Mouse (Mus musculus): ENCODE measurements around the gene Tgfa. TPM values are rescaled to one million over a fixed set of nuclear protein-coding genes. Genes with fewer than 3 reads are reported as not detected.

Tgfa gene
- polyA plus RNA-seq, 1 experiment from 2014 or later = 4.5 TPM

GRCm38 (mm10) chr6:86275704-86276103 is 80.7 kb downstream of the Tgfa start:
- Histone ChIP-seq H3K27ac (replicated peaks in 1 of 2; ENCODE audit: control insufficient read depth in 1 of 2, insufficient read depth in 1 of 2, low read depth in 2 of 2, low read length in 2 of 2) (no peak overlapping the region), H3K9ac (ENCODE audit: low read length) (no peak overlapping the region), H3K4me1 (ENCODE audit: control insufficient read depth in 2 of 2, insufficient read depth in 2 of 2, low read length in 2 of 2) (no peaks in the 10 kb centered on the region), H3K27me3 (ENCODE audit: control insufficient read depth, insufficient read depth, low read length) (no peaks in the 10 kb centered on the region), H3K9me3 (ENCODE audit: control insufficient read depth, low read length) (peaks cover 4% of the 10 kb centered on the region; the same call in 1 of the 2 replicates), H3K36me3 (ENCODE audit: control insufficient read depth, insufficient read depth, low read length) (no peaks in the 10 kb centered on the region), H3K4me2 (ENCODE audit: low read length) (no peak overlapping the region), H3K4me3 (ENCODE audit: control insufficient read depth in 1 of 2, insufficient read depth in 1 of 2, low read depth in 1 of 2, low read length in 2 of 2) (no peak overlapping the region)
- ATAC-seq (ENCODE audit: insufficient number of reproducible peaks, insufficient read depth, low FRiP score, low read depth) = no peak
- 92% methylated on average over 4 of the region's 4 CpGs for WGBS

GRCm38 (mm10) chr6:86276816-86277215 is 81.8 kb downstream of the Tgfa start:
- no peaks in the 10 kb centered on the region for H3K36me3 ChIP-seq (ENCODE audit: control insufficient read depth, insufficient read depth, low read length)
- no peaks in the 10 kb centered on the region for H3K27me3 ChIP-seq (ENCODE audit: control insufficient read depth, insufficient read depth, low read length)
- 85% methylated on average over 2 of the region's 2 CpGs for WGBS
- no peaks in the 10 kb centered on the region for H3K4me1 ChIP-seq (ENCODE audit: control insufficient read depth in 2 of 2, insufficient read depth in 2 of 2, low read length in 2 of 2)
- no peak overlapping the region for H3K9ac ChIP-seq (ENCODE audit: low read length)
- peaks cover 4% of the 10 kb centered on the region; the same call in 1 of the 2 replicates for H3K9me3 ChIP-seq (ENCODE audit: control insufficient read depth, low read length)
- no peak overlapping the region for H3K4me3 ChIP-seq (ENCODE audit: control insufficient read depth in 1 of 2, insufficient read depth in 1 of 2, low read depth in 1 of 2, low read length in 2 of 2)
- no peak overlapping the region for H3K4me2 ChIP-seq (ENCODE audit: low read length)
- no peak overlapping the region for H3K27ac ChIP-seq (replicated peaks in 1 of 2; ENCODE audit: control insufficient read depth in 1 of 2, insufficient read depth in 1 of 2, low read depth in 2 of 2, low read length in 2 of 2)
- ATAC-seq (ENCODE audit: insufficient number of reproducible peaks, insufficient read depth, low FRiP score, low read depth) = no peak

GRCm38 (mm10) chr6:86277620-86278019 is 82.6 kb downstream of the Tgfa start:
- Histone ChIP-seq H3K36me3 (ENCODE audit: control insufficient read depth, insufficient read depth, low read length) (no peaks in the 10 kb centered on the region), H3K4me3 (ENCODE audit: control insufficient read depth in 1 of 2, insufficient read depth in 1 of 2, low read depth in 1 of 2, low read length in 2 of 2) (no peak overlapping the region), H3K27me3 (ENCODE audit: control insufficient read depth, insufficient read depth, low read length) (no peaks in the 10 kb centered on the region), H3K9me3 (ENCODE audit: control insufficient read depth, low read length) (peaks cover 4% of the 10 kb centered on the region; the same call in 1 of the 2 replicates), H3K27ac (replicated peaks in 1 of 2; ENCODE audit: control insufficient read depth in 1 of 2, insufficient read depth in 1 of 2, low read depth in 2 of 2, low read length in 2 of 2) (no peak overlapping the region), H3K9ac (ENCODE audit: low read length) (no peak overlapping the region), H3K4me1 (ENCODE audit: control insufficient read depth in 2 of 2, insufficient read depth in 2 of 2, low read length in 2 of 2) (no peaks in the 10 kb centered on the region), H3K4me2 (ENCODE audit: low read length) (no peak overlapping the region)
- ATAC-seq (ENCODE audit: insufficient number of reproducible peaks, insufficient read depth, low FRiP score, low read depth) = no peak
- WGBS = 64% methylated on average over 7 of the region's 7 CpGs

- WGBS = 86% methylated on average over 11 of the region's 11 CpGs
- no peaks in the 10 kb centered on the region for H3K4me1 ChIP-seq (ENCODE audit: control insufficient read depth in 2 of 2, insufficient read depth in 2 of 2, low read length in 2 of 2)
- no peak overlapping the region for H3K4me2 ChIP-seq (ENCODE audit: low read length)
- no peaks in the 10 kb centered on the region for H3K27me3 ChIP-seq (ENCODE audit: control insufficient read depth, insufficient read depth, low read length)
- no peak overlapping the region for H3K4me3 ChIP-seq (ENCODE audit: control insufficient read depth in 1 of 2, insufficient read depth in 1 of 2, low read depth in 1 of 2, low read length in 2 of 2)
- H3K27ac ChIP-seq (replicated peaks in 1 of 2; ENCODE audit: control insufficient read depth in 1 of 2, insufficient read depth in 1 of 2, low read depth in 2 of 2, low read length in 2 of 2) = no peak overlapping the region
- no peak overlapping the region for H3K9ac ChIP-seq (ENCODE audit: low read length)
- no peaks in the 10 kb centered on the region for H3K9me3 ChIP-seq (ENCODE audit: control insufficient read depth, low read length)
- ATAC-seq (ENCODE audit: insufficient number of reproducible peaks, insufficient read depth, low FRiP score, low read depth) = no peak
- H3K36me3 ChIP-seq (ENCODE audit: control insufficient read depth, insufficient read depth, low read length) = no peaks in the 10 kb centered on the region
Measured at GRCm38 (mm10) chr6:86281573-86282210, 86.7 kb downstream of the Tgfa start.

- H3K9me3 ChIP-seq (ENCODE audit: control insufficient read depth, low read length) = no peaks in the 10 kb centered on the region
- ATAC-seq (ENCODE audit: insufficient number of reproducible peaks, insufficient read depth, low FRiP score, low read depth) = no peak
- no peaks in the 10 kb centered on the region for H3K27me3 ChIP-seq (ENCODE audit: control insufficient read depth, insufficient read depth, low read length)
- H3K4me2 ChIP-seq (ENCODE audit: low read length) = no peak overlapping the region
- 80% methylated on average over 8 of the region's 8 CpGs for WGBS
- no peak overlapping the region for H3K9ac ChIP-seq (ENCODE audit: low read length)
- no peaks in the 10 kb centered on the region for H3K36me3 ChIP-seq (ENCODE audit: control insufficient read depth, insufficient read depth, low read length)
- no peaks in the 10 kb centered on the region for H3K4me1 ChIP-seq (ENCODE audit: control insufficient read depth in 2 of 2, insufficient read depth in 2 of 2, low read length in 2 of 2)
- H3K4me3 ChIP-seq (ENCODE audit: control insufficient read depth in 1 of 2, insufficient read depth in 1 of 2, low read depth in 1 of 2, low read length in 2 of 2) = no peak overlapping the region
- no peak overlapping the region for H3K27ac ChIP-seq (replicated peaks in 1 of 2; ENCODE audit: control insufficient read depth in 1 of 2, insufficient read depth in 1 of 2, low read depth in 2 of 2, low read length in 2 of 2)
Measured at GRCm38 (mm10) chr6:86293301-86293700, 98.3 kb downstream of the Tgfa start.

GRCm38 (mm10) chr6:86295451-86295850 is 100.4 kb downstream of the Tgfa start:
- Histone ChIP-seq H3K4me3 (ENCODE audit: control insufficient read depth in 1 of 2, insufficient read depth in 1 of 2, low read depth in 1 of 2, low read length in 2 of 2) (no peak overlapping the region), H3K27me3 (ENCODE audit: control insufficient read depth, insufficient read depth, low read length) (no peaks in the 10 kb centered on the region), H3K4me1 (ENCODE audit: control insufficient read depth in 2 of 2, insufficient read depth in 2 of 2, low read length in 2 of 2) (no peaks in the 10 kb centered on the region), H3K36me3 (ENCODE audit: control insufficient read depth, insufficient read depth, low read length) (no peaks in the 10 kb centered on the region), H3K9ac (ENCODE audit: low read length) (no peak overlapping the region), H3K9me3 (ENCODE audit: control insufficient read depth, low read length) (no peaks in the 10 kb centered on the region), H3K27ac (replicated peaks in 1 of 2; ENCODE audit: control insufficient read depth in 1 of 2, insufficient read depth in 1 of 2, low read depth in 2 of 2, low read length in 2 of 2) (no peak overlapping the region), H3K4me2 (ENCODE audit: low read length) (no peak overlapping the region)
- whole genome bisulfite sequencing = 78% methylated on average over 8 of the region's 8 CpGs
- ATAC-seq (ENCODE audit: insufficient number of reproducible peaks, insufficient read depth, low FRiP score, low read depth) = no peak

GRCm38 (mm10) chr6:86296126-86296525 is 101.1 kb downstream of the Tgfa start:
- Histone ChIP-seq H3K9ac (ENCODE audit: low read length) (no peak overlapping the region), H3K4me3 (ENCODE audit: control insufficient read depth in 1 of 2, insufficient read depth in 1 of 2, low read depth in 1 of 2, low read length in 2 of 2) (no peak overlapping the region), H3K9me3 (ENCODE audit: control insufficient read depth, low read length) (no peaks in the 10 kb centered on the region), H3K36me3 (ENCODE audit: control insufficient read depth, insufficient read depth, low read length) (no peaks in the 10 kb centered on the region), H3K4me2 (ENCODE audit: low read length) (no peak overlapping the region), H3K27me3 (ENCODE audit: control insufficient read depth, insufficient read depth, low read length) (no peaks in the 10 kb centered on the region), H3K4me1 (ENCODE audit: control insufficient read depth in 2 of 2, insufficient read depth in 2 of 2, low read length in 2 of 2) (no peaks in the 10 kb centered on the region), H3K27ac (replicated peaks in 1 of 2; ENCODE audit: control insufficient read depth in 1 of 2, insufficient read depth in 1 of 2, low read depth in 2 of 2, low read length in 2 of 2) (no peak overlapping the region)
- no peak for ATAC-seq (ENCODE audit: insufficient number of reproducible peaks, insufficient read depth, low FRiP score, low read depth)
- 96% methylated on average over 3 of the region's 3 CpGs for WGBS

GRCm38 (mm10) chr6:86296938-86297337 is 101.9 kb downstream of the Tgfa start:
- no peaks in the 10 kb centered on the region for H3K27me3 ChIP-seq (ENCODE audit: control insufficient read depth, insufficient read depth, low read length)
- H3K27ac ChIP-seq (replicated peaks in 1 of 2; ENCODE audit: control insufficient read depth in 1 of 2, insufficient read depth in 1 of 2, low read depth in 2 of 2, low read length in 2 of 2) = no peak overlapping the region
- H3K4me2 ChIP-seq (ENCODE audit: low read length) = no peak overlapping the region
- no peak for ATAC-seq (ENCODE audit: insufficient number of reproducible peaks, insufficient read depth, low FRiP score, low read depth)
- H3K4me1 ChIP-seq (ENCODE audit: control insufficient read depth in 2 of 2, insufficient read depth in 2 of 2, low read length in 2 of 2) = no peaks in the 10 kb centered on the region
- H3K9me3 ChIP-seq (ENCODE audit: control insufficient read depth, low read length) = no peaks in the 10 kb centered on the region
- H3K36me3 ChIP-seq (ENCODE audit: control insufficient read depth, insufficient read depth, low read length) = no peaks in the 10 kb centered on the region
- 83% methylated on average over 2 of the region's 2 CpGs for WGBS
- H3K9ac ChIP-seq (ENCODE audit: low read length) = no peak overlapping the region
- no peak overlapping the region for H3K4me3 ChIP-seq (ENCODE audit: control insufficient read depth in 1 of 2, insufficient read depth in 1 of 2, low read depth in 1 of 2, low read length in 2 of 2)
